Mouse (Mus musculus) cerebellum, adult 11 months (tissue): Measurements from ENCODE around the gene Xrn1.
"Not testable (repeated sequence)": the region's sequence is repeated elsewhere in the genome, so short reads cannot be mapped to it uniquely, and the experiment has no call there.

Source experiments
- DNase-seq: peaks from one replicate; pipeline ENCODE4 v3.0.0; 2022

The Xrn1 gene

DNA sequence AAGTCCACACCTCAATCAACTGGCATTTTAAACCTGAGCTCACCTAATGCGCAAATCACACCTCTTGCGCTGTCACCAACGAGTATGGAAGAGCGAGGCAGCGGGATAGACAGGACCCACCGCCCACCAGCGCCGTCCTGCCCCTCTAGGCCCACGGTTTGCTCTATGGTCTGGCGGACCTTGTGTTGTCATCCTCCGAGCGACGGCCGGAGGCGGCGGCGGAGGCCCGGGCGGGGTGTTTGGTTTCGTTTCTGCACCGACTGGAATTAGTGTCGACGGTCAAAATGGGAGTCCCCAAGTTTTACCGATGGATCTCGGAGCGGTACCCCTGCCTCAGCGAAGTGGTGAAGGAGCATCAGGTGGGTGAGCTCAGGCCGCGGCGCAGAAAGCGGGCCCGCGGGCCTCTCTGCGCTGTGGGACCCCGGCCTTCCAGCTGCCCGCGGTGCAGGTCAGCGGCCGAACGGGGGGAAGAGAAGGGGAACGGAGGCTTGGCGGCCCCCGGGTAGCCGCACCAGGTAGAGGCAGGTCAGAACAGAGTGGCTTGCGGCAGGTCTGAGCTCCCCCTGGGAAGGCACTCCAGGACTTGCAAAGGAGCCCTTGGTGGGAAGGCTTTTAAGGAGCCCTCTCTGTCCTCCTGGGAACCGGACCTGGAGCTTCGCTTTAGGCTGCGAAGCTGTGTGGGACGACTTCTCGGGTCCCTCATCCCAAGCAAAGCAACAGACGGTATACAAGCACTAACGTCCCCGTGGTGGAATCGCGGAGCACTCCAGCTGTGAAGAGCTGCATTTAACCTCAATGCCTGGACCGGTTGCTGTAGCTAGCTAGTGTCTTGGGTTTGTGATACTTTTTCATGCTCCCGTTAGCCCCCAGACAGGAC, at the start of gene Xrn1:
Xrn1 (plus strand) TSS at position 176 of the 877 bp plus-strand sequence.
- peak; percentile 85 for DNase-seq

DNA sequence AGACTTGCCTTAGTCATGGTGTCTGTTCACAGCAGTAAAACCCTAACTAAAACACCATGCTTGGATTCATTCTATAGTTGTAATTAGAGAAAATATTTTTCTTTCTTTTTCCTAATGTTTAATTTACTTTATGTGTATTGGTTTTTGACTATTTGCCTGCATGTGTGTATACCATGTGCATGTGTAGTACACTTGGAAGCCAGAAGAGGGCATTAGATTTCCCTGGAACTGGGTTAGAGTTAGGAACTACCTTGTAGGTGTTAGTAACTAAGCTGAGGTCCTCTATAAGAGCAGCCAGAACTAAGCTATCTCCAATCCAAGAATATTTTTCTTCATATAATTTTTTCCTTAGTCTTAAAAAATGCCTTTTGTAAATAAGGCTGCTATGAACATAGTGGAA, 21.7 kb upstream of the Xrn1 start:
- no peak for DNase-seq

DNA sequence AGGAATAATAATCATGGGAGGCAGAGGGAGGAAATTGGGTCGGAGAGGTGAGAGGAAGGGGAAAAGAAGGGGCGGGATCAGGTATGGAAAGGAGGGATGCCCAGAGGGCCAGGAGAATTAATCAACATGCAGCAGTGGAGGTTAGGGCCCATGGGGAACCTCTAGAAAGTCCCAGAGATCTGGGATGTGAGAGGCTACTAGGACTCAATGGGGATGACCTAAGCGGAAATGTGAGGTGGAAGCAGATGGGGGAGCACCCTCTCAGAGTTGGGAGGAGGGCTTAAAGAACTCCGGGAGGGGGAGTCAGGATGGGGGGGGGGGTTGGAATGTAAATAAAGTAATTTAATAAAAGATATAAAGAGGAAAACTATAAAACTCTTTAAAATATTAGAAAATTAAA, 902 bp upstream of the Xrn1 start:
- no peak for DNase-seq

DNA sequence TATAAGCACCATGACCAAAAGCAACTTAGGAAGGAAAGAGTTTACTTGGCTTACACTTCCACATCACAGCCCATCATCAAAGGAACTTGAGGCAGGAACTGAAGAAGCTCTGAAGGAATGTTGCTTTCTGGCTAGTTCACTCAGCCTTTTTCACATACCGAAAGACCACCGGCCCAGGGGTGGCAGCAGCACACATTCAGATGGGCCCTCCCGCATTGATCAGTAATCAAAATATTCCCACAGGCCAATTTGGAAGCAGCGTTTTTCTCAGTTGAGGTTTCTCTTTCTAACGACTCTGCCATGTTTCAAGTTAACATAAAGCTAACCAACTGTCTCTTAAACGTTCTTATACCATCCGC, 355 bp upstream of the Xrn1 start:
- no peak for DNase-seq

DNA sequence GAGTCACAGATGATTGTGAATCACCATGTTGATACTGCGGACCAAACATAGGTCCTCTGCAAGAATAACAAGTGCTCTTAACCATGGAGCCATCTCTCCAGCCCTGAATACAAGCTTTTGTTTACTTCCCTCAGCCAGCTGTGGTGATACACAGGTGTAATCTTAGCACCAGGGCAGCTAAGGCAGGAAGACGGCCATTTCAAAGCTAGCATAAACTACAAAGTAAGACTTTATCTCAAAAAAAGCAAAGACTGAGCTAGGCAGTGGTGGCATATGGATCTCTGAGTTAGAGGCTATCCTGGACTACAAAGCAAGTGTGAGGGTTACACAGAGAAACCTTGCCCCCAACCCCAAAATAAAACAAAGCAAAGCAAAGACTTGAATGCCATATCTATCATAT, 3.1 kb downstream of the Xrn1 start:
- DNase-seq = no peak

DNA sequence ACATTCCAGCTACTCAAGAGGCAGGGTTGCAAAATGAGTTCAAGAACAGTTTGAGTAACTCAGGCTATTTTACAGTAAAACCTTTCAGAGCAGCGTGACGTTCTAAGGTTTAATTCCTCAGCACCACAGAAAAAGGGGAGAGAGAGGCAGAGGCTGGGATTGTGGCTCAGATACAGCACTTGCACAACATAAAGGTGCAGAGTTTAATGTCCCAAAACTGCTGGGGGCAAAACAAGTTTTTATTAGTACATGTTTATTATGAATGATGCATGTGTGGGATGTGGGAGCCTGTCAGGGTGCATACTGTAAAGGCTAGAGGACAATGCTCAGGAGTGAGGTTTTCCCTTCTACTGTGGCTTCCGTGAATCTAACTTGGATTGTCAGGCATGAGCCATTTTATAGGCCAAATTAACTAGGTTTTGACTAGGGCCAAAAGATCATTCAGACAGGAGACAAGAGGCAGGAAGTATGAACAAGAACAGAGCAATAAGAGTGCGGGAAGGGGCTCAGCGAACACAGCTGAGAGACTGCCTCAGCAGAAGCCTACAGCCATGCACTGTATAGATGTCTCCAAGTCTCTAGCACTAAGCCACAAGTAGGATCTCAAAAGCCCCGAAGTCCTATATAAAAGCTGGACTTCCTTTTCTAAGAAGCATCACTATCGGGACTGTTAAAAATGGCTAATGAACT, 3.6 kb downstream of the Xrn1 start:
- no peak for DNase-seq

DNA sequence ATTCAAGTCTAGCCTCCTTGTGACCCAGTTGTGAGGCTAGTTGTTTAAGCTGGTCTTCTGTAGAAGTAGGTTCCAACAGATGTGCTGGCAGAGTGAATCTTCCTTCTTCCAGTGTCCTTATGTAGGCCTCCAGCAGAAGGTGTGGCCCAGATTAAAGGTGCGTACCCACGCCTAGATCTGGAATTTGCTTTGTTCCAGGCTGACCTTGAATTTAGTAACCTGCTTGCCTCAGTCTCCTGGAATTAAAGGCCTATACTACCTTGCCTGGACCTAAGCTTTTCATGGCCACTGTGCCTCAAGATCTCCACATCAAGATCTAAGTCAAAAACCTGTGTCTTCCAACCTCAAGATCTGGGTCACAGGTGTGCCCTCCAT, 4.2 kb downstream of the Xrn1 start:
- not testable (repeated sequence) for DNase-seq

DNA sequence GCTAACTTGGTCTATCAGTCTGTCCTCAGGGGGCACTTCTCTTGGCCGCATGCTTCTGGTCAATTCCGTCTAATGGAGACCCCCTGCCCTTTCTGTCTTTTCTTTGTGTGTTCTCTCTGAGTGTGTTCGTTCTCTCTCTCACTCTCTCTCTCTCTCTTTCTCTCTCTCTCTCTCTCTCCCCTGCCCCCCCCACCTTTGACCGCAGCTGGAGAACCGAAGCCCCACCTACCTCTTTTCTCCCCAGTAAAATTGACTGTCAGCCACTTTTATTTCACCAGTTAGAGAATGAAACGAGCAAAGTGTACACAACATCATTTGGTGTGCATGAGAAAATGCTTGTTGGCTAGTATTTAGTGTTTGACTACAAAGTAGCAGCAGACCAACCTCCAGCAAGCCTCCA, 4.7 kb downstream of the Xrn1 start:
- no peak for DNase-seq

DNA sequence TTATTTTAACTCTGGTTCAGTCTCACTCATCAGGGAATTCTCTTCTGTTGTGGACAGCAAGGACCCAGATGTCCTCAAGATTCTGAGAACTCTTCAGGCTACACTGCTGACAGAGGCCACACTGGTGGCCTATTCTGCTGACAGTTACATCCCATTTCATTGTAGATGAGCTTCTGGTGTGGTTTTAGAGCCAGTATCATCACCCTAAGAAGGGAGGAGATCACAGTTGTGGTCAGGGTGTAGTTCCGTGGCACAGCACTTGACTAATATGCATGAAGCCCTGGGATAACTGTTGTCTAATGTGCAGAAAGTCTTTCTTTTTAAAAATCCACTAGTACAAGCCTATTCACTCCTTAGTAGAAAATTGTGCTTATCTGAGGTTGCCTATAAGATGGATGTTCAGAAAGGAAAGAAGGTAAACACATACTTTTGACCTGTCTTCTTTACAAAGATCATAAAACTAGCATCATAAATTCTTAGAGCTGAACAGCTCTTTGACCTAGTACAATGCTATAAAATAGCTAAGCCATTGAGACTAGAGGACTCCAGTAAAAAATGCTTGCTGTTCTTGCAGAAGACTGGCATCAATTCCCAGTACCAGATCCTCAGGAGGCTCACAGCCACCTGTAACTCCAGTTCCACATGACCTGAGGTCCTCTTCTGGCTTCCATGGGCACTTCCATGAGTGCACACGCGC, 5.3 kb downstream of the Xrn1 start:
- no peak for DNase-seq

DNA sequence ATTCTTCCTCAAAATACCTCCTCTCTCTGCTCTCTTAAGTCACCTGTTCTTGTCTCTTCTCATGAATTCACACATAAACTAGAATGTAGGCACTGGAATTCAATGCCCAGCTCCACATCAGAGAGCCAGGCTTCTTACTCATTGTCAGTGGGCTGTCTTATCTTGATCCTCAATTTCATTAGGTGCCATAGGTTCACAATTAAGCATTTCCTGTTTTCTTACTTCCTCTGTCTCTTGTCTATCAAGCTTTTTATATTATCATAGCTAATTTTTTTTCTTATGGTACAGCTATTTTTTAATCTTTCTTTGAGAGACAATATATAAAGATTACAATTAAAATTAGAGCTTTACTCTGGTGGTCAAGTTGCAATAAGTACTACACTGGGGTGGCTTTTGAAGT, 6.5 kb downstream of the Xrn1 start:
- no peak for DNase-seq

DNA sequence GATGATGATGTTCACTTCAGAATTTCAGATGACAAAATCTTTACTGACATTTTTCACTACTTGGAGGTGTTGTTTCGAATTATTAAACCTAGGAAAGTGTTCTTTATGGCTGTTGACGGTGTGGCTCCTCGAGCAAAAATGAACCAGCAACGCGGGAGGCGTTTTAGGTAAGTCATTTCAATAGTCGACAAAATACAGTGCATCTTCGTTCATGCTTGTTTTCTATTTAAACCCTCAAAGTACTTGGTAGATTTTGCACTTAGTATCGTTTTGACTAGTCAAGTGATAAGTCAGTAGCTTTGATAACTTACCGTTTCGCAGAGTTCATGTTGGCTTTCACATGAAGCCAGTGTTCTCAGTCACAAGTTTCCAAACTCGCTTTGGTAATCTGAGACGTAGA, 9.5 kb downstream of the Xrn1 start:
- DNase-seq = no peak

DNA sequence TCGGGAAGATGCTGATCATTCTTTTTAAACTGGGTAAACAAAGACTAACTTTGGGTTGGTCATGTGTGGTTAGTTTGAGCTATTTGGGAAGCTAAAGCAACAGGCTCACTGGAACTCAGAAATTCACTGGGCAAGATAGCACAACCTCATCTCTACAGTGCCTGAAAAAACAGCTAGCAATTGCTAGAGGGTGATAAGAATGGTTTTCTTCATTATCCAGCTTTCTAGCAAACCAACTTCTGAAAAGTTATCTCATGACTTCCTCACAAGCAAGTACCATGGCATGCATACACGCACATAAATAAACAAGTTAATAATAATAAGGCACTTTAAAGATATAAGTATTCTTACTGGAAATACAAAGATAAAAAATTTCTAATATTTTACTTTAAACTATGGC, 23.7 kb downstream of the Xrn1 start:
- no peak for DNase-seq

DNA sequence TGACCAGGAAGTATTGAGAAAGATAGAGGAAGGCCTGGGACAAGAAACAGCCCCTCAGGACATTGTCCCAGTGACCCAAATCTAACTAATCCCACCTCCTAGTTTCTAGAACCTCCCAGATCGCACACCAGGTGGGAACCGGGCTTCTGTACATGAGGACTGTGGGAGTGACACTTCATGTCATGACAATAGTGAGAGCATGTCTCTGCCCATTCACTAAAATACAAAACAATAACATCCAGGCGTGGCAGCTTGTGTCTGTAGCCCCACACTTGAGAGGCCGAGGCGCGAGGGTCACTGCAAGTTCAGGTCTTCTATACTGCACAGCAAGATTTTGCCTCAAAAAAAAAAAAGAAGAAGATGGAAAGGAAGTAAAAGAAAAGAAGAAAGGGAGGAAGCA, 25.3 kb downstream of the Xrn1 start:
- no peak for DNase-seq

DNA sequence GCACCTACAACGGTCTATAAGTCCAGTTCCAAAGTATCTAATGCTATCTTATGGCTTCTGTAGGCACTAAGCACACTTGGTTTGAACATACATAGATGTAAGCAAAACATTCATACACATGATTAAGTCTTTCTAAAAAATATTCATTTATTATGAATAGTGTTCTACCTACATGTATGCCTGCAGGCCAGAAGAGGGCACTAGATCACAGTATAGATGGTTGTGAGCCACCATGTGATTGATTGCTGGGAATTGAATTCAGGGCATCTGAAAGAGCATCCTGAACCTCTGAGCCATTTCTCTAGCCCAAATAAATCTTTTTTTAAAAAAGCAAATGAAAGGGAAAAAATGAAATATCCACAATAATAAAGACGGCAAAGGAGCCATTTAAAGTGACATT, 37.7 kb downstream of the Xrn1 start:
- no peak for DNase-seq

DNA sequence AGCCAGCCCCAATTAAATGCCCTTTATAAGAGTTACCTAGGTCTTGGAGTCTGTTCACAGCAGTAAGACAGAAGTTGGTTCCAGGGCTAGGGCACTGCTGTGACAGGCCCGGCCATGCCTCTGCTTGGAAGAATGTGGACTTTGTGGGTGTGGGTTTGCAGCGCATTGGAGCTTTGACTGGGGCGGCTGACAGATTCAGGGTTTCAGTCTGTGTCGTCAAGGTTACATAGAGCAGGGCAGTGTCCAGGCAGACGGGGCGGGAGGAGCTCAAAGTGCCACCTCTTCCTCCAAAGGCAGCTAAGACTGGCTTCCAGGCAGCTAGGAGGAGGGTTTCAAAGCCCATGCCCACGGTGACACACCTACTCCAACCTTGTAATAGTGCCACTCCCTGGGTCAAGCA, 49.9 kb downstream of the Xrn1 start:
- no peak for DNase-seq

DNA sequence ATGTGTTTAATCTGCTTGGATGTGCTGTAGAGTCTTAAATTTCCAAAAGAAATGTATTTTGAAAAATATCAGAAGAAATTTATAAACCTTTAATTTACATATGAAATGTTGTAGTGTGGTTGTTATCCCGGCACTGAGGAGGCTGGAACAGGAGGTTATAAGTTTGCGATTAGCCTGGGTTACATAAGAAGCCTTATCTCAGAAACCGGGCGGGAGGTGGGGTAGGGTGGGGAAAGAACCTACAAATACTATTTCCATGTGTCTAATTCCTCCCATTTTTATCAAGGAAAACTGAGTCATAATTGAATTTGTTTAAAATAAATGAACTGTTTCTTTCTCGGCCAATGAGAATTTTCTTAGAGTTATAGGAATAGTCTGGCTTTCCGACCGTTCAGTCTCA, 56.1 kb downstream of the Xrn1 start:
- no peak for DNase-seq

DNA sequence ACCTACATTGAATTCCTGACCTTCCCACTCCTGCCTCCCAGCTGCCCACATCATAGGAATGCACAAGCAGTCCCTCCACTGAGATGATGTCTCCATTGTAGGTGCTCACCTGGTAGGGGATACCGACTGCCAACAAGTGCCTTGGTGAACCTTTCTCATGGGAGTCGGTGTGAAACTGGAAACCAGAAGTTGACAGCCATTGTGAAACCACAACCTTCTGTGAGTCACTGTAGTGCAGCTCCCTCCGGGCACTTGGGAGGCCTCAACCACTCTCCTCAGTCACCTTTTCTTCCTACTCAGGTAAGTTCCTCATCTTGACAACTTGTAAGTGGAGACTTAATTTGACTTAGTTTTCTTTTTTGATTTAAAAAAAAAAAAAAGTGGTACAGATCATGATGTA, 69.4 kb downstream of the Xrn1 start:
- no peak for DNase-seq

DNA sequence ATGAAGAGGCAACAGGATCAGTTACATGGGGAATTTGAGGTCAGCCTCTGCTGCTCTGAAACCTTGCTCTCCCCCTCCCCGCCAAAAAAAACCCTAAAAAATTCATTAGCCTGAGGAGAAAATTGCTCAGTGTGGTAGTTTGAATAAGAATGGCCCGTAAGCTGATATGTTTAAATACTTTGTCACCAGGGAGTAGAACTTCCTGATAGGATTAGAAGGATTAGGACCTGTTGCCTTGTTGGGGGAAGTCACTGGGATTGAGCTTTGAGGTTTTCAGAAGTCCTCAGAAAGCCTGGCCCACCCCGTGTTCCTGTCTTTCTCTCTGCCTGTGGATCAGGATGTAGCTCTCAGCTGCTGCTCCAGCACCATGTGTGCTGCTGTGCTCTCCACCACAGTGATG, 73.4 kb downstream of the Xrn1 start:
- no peak for DNase-seq

DNA sequence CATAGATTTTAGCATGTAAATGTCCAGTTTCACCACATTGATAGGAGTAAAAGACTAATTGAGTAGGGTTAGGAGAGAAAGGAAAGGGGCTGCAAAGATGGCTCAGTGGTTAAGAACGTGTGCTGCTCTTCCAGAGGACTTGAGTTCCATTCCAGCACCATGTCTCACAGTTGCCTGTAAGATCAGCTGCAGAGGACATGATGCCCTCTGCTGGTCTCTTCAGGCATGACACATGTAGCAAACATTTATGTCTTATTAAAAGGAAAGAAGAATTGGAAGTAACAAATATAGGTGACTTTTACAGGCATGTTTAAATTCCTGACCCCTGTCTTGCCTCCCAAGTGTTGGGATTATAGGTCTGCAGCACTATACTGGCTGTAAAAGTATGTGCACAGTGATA, 74.3 kb downstream of the Xrn1 start:
- peak; percentile 10 for DNase-seq

DNA sequence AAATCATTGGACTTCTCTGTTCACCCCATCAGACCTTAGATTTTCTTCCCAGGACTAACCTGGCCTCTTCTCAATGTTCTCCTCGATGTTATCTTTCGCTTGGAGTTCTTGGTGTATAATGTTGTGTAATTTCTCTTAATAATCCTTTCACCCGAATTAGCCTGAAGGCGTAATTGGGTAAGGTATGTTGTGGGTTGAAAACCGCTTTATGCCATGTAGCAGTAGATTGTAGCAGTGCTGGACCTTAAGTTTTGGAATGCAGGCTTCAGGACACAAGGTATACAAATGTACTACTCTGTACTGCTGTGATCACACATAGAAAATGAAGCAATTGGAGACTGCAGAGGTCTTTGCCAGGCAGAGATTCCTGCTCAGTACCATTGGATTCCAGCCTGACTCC, 75.3 kb downstream of the Xrn1 start:
- DNase-seq = no peak

DNA sequence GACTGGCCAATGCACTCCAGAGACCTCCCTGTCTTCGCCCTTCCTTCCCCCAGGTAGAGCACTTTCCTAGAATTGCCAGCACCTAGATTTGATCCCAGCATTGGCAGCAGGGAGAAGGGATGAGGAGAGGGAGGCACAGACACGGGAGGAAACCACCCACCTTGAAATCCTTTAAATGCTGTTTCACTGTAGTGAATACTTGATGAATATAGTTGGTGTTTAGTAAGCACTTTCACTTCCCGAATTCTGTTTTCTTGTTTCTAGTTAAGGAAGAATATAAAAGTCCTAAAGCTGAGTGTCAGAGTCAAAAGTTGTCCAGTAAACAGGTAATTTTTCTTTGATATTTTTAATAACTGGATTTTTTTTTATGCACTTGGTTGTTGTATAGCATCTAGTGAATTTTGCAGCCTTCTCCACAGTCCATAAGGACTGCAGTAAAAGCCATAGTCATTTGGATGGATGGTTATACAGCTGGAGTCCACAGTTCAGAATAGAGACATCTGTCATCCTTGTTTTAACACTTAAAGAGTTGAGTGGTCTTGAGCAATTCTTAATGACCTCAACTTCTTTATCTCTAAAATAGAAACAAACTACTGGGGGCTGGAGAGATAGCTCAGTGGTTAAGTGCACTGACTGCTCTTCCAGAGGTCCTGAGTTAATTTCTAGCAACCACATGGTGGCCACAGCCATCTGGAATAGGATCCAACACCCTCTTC, 81.0 kb downstream of the Xrn1 start:
- DNase-seq = no peak

DNA sequence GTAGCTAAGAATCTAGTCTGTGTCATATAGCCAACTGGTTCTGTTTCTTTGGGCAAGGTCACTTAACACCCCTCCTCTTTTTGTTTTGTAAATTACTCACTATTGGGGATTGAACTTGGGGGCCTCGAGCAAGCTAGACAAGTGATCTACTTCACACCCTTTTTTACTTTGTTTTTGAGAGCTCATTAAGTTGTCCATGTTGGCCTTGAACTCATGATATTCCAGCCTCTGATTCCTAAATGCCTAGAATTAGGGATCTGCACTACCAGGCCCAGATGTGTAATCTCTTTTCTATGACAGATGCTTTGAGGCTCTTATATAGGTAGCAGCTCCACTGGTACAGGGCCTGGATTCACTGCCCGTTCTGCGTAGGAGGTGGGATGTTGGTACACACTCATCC, 89.7 kb downstream of the Xrn1 start:
- no peak for DNase-seq

DNA sequence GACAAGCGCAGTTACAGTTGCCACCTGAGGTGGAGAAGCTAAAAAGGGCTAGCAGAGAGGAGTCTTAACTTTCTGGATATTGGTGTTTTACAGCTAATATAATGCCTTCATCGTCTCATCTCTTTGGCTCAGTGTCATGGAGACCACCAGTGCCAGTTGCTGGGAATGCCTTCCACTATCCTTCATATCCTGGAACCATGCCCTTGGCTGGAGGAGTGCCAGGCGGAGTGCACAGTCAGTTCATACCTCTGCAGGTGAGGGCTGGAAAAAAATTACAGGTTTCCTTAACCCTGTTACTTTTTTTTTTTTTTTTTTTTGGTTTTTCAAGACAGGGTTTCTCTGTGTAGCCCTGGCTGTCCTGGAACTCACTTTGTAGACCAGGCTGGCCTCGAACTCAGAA, 96.9 kb downstream of the Xrn1 start:
- no peak for DNase-seq

DNA sequence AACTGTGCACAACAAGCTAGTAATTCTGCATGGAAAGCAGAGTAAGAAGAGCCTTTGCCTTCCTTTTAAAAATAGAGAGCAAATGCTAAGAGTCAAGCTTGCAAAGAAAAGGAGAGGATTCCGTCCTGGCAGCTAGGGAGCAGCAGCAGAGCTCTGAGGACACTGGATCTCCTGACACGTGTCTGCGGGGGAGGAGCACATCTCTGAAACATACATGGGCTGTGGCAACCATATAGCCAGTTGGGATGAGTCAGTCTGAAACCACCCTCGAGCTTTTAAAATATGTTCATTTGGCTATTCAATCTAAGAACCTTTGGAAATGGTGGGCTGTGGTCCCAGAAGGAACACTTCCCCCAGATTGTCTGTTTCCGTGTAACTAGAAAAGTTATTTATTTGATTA, 100.3 kb downstream of the Xrn1 start:
- DNase-seq = no peak
